Mouse (Mus musculus): ENCODE measurements around the gene Cyp26a1.

Cyp26a1 gene

DNA sequence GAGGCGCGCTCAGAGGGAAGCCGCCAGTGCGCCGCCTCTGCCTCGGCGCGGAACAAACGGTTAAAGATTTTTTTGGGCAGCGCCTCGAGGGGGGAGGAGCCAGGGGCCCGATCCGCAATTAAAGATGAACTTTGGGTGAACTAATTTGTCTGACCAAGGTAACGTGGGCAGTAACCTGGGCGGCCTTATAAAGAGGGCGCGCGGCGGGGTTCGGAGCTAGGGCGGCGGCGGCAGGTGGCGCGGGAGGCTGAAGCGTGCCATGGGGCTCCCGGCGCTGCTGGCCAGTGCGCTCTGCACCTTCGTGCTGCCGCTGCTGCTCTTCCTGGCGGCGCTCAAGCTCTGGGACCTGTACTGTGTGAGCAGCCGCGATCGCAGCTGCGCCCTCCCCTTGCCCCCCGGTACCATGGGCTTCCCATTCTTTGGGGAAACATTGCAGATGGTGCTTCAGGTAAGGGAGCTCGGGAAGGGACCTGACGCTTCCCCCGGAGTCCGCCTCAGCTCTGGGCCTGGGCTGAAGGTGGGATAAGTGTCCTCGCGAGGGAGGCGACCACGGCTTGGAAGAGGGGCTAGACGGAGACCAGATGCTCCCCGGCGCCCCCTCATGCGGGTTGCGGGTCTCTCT is at the start of gene Cyp26a1:
Gene Cyp26a1, plus strand, starts transcription at position 148 of the 622 bp plus-strand sequence.
- no peak for DNase-seq (ENCODE audit: low spot score)

GRCm38 (mm10) chr19:37647994-37648393 is 49.6 kb upstream of the Cyp26a1 start:
- DNase-seq (ENCODE audit: low spot score) = no peak

GRCm38 (mm10) chr19:37650526-37650925 is 47.1 kb upstream of the Cyp26a1 start:
- no peak for DNase-seq (ENCODE audit: low spot score)

DNA sequence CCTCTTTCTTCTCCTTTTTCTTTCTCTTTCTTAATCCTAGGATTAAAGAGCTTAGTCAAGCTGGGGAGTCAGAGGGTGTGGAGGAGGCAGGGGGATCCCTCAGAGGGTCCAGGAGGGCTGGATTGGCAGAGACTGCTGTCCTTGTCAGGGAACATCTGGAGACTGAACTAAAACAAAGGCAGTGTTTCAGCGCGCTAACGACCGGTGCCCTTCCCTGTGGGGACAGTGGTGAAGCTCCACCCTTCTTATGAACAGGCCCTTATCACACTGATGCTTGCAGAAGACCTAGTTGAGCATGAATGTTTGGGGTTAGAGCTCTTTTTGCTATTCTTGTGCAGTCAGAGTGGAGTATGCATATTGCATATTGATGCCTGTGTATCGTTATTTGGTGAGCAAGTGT is 43.6 kb upstream of the Cyp26a1 start:
- DNase-seq (ENCODE audit: low spot score) = no peak

DNA sequence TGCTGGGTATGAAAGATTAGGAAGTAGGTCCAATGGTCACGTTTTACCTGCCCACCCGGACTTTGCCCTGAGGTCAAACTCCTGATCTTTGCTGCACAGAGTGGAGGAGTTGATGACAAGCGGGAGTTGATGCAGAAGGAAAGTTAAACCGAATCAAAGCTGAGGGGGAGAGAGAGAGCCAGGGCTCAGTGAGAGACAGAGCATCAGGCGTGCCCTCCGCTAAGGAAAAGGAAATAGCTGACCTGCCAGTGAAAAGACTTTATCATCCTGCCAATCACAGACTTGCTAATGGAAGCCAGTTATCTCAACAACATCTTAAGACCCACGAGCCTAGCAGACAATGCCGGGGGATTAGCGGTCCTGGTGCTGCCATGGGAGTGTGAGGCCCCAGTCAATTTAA is 41.2 kb upstream of the Cyp26a1 start:
- no peak for DNase-seq (ENCODE audit: low spot score)

DNA sequence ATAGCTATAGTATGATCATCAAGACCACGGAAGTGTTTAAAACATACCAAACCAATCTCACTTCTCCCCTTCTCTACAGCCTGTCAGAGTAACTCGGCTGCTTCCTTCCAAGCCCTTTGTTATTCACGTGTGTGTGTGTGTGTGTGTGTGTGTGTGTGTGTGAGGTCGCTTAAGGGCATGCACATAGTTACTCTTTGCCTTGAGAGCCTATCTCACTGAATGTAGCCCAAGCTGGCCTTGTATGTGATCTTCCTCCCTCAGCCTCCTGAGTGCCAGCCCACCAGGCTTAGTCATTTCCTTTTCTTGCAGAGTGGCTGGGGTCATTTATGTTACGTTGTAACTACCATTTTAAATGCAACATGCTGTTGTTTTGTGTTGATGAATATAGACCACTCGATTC is 32.3 kb upstream of the Cyp26a1 start:
- DNase-seq (ENCODE audit: low spot score) = no peak

DNA sequence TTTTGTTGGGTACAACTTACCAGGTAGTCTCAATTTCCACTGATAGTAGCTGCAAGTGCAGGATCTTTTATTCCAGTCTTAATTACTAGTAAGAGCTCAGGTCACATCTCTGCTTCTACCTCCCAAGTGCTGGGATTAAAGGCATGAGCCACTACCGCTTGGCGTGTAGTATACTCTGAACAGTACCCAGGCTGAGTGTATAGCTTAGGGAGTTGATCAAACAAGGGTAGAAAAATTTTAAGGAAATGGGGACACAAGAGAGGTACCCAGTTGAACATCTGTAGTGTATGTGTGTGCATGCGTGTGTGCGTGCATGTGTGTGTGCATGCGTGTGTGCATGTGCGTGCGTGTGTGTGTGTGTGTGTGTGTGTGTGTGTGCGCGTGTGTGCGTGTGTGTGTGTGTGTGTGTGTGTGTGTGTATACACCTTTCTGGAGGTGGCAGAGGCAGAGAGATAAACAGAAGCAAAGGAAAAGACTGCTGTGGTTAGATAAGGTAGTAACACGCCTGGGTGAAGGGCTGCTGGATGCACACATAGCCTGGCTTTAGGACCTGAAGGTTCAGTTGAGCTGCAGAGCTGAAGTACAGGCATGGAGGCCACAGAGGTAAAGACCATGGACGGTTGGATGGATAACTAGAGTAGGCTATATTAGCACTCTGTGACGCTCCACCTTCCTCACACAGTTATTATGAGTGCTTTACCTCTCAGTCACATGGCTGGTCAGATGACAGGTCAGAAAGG is 29.6 kb upstream of the Cyp26a1 start:
- no peak for DNase-seq (ENCODE audit: low spot score)

- DNase-seq (ENCODE audit: low spot score) = no peak
Observed at GRCm38 (mm10) chr19:37668657-37669056, 28.9 kb upstream of the Cyp26a1 start.

- no peak for DNase-seq (ENCODE audit: low spot score)
Observed at GRCm38 (mm10) chr19:37669486-37669885, 28.1 kb upstream of the Cyp26a1 start.

GRCm38 (mm10) chr19:37673393-37673792 is 24.2 kb upstream of the Cyp26a1 start:
- DNase-seq (ENCODE audit: low spot score) = no peak

- DNase-seq (ENCODE audit: low spot score) = no peak
Observed at GRCm38 (mm10) chr19:37685281-37685680, 12.3 kb upstream of the Cyp26a1 start, which contains the start of gene Cyp26c1. Cyp26c1 (plus strand) TSS chr19:37685581.

GRCm38 (mm10) chr19:37686347-37686746 is 11.3 kb upstream of the Cyp26a1 start:
- no peak for DNase-seq (ENCODE audit: low spot score)

- no peak for DNase-seq (ENCODE audit: low spot score)
Observed at GRCm38 (mm10) chr19:37686941-37687850, 10.4 kb upstream of the Cyp26a1 start.

- DNase-seq (ENCODE audit: low spot score) = no peak
Observed at GRCm38 (mm10) chr19:37689478-37689877, 8.1 kb upstream of the Cyp26a1 start.

DNA sequence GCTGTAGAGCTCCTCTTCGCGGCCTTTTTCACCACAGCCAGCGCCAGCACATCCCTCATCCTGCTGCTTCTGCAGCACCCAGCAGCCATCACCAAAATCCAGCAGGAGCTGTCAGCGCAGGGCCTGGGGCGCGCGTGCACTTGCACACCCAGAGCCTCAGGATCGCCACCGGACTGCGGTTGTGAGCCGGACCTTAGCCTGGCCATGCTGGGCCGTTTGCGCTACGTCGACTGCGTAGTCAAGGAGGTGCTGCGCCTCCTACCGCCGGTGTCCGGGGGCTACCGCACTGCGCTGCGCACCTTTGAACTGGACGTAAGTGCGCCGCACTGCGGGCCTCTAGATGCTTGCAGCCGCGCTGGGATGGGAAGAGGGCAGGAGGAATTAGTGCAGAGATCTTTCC is 6.9 kb upstream of the Cyp26a1 start:
- no peak for DNase-seq (ENCODE audit: low spot score)

- DNase-seq (ENCODE audit: low spot score) = no peak
Observed at GRCm38 (mm10) chr19:37692879-37693278, 4.7 kb upstream of the Cyp26a1 start.

DNA sequence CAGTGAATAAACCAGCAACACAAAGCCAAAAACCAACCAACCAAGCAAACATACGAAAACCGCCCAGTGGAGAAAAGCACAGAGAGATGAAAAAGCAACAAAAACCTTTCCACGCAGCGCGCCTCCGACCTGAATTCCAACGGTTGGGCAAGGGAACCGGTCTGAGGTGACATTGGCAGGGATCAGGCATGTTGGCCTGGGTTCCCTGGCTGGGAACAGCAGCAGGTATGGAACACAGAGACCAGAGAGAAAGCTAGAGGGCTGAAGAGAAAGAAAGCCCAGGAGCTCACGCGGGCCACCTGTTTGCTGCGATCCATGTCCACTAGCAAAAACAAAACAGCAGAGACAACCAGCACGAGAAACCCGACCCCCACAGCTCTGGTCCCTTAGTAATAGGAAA is 2.5 kb upstream of the Cyp26a1 start:
- no peak for DNase-seq (ENCODE audit: low spot score)

GRCm38 (mm10) chr19:37695762-37696602 is 1.6 kb upstream of the Cyp26a1 start:
- DNase-seq (ENCODE audit: low spot score) = no peak

DNA sequence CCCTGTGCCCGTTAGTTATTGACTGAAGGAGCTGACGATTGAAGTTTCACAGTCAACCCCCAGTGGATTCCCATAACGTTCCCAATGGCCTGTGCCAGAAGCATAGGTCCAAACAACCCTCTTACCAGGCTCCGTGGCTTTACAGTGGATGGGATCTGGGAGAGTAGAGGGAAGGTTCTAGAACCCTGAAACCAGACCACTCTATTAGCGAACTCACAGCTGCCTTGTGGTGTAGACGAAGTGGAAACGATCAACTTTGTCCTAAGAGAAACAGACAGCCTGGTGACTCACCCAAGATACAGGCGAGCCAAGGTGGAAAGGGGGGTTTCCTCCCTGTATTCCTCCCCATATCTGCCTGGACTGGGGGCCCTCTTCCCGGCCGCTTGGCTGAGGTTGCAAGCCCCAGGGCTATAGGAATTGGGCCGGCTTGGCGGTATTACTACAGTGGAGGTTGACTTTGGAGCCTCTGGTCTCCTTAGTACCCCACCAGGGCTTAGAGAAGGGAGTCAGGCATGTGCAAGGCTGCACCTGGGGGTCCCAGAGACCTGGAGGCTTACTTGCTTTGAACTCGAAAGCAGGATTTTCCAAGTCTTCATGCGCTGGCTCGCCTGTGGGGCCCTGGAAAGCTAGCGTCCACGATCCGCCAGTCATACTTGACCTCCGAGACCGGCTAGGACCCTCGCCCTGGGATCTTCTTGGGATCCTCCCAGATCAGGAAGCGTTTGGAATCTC is 829 bp upstream of the Cyp26a1 start:
- DNase-seq (ENCODE audit: low spot score) = no peak

DNA sequence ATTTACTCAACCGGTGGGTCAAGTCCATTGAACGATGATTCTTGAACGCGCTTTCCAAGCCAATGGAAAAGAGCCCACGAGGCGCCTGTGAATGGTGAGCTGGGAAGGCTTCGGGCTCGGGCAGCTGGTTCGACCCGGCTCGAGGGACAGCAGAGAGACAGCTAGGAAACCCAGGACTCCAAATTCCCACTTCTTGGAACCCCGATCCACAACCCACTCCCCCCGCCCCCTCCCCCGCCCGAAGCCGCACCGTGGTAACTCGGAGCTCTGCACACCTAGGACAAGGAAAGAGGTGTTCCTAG is 312 bp upstream of the Cyp26a1 start:
- no peak for DNase-seq (ENCODE audit: low spot score)

All from lung, postnatal 25 days (tissue).